Mouse (Mus musculus): ENCODE data around the gene Clstn3.
"Not testable (repeated sequence)": the region's sequence is repeated elsewhere in the genome, so short reads cannot be mapped to it uniquely, and the experiment has no call there.

Gene Clstn3

GRCm38 (mm10) chr6:124414150-124414926 lies 50.3 kb downstream of the Clstn3 start:
- DNase-seq (ENCODE audit: low spot score): peak; percentile 69

GRCm38 (mm10) chr6:124413770-124414149 lies 50.8 kb downstream of the Clstn3 start:
- DNase-seq (ENCODE audit: low spot score): no peak

- DNase-seq (ENCODE audit: low spot score): no peak
These were observed 56.2 kb downstream of the Clstn3 start for GRCm38 (mm10) chr6:124408355-124408754.

- DNase-seq (ENCODE audit: low spot score): no peak
These were observed 57.4 kb downstream of the Clstn3 start for GRCm38 (mm10) chr6:124407180-124407579.

GRCm38 (mm10) chr6:124406326-124406725 lies 58.3 kb downstream of the Clstn3 start:
- DNase-seq (ENCODE audit: low spot score): no peak

- no peak for DNase-seq (ENCODE audit: low spot score)
These were observed 64.9 kb downstream of the Clstn3 start for GRCm38 (mm10) chr6:124399738-124400137.

- DNase-seq (ENCODE audit: low spot score): not testable (repeated sequence)
These were observed 69.6 kb downstream of the Clstn3 start for GRCm38 (mm10) chr6:124394991-124395390.

Data from testis, postnatal 14 days (tissue).